In the genomic region with DNA sequence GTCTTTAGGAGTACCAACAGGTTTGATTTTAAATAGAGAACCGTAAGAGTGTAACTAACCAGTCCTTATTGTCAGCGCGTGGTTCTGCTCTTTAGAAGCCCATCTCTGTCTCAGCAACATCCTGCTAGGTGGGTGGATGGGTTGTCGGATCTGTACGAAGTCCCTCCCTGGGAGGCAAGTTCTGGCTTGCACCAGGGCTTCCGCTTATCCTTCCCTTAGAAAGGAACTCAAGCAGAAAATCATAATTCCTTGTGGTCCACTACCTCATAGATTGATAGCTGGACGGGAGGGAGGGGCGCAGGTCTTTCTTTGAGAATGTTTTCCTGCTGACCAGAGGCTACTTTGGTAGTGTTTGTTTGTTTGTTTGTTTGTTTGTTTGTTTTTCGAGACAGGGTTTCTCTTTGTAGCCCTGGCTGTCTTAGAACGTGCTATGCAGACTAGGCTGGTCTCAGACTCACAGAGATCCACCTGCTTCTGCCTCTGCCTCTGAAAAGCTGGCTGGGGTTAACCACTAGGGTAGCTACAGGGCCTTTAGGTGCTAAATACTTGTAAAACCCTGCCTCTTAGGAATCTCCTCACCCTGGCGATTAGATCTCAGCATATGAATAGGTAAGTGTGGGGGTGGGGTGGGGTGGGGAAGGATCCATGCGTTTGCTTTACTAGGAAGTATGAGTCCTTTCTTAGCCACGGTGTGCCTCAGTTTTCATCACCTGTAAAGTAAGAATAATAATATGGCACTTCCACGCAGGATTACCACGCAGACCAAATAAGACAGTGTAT, we compare ENCODE assay signal across 23 mouse cellular contexts. TPM values are rescaled to one million over a fixed set of nuclear protein-coding genes. Genes with fewer than 3 reads are reported as not detected.
"Had no signal": no experiment of that assay in that cellular context is flagged by ENCODE, and none has a peak within 500 bp of the region (broad histone marks: within the 10 kb centered on the region; RNA-seq: fewer than 3 reads in every experiment).

No protein-coding gene starts in this region.

- H3K36me3 ChIP-seq: kidney, embryonic 15.5 days; limb, embryonic 12.5 days; limb, embryonic 15.5 days; stomach, embryonic 15.5 days had no signal

- H3K4me3 ChIP-seq: kidney, embryonic 15.5 days; limb, embryonic 12.5 days; limb, embryonic 15.5 days; stomach, embryonic 15.5 days had no signal

- H3K9ac ChIP-seq: kidney, embryonic 15.5 days; limb, embryonic 12.5 days; limb, embryonic 15.5 days; liver, embryonic 14.5 days; liver, postnatal 0 days; lung, embryonic 14.5 days; stomach, embryonic 15.5 days had no signal

- ATAC-seq: liver, postnatal 0 days; lung, postnatal 0 days had no signal

- H3K9me3 ChIP-seq: kidney, embryonic 15.5 days; limb, embryonic 12.5 days; limb, embryonic 15.5 days; stomach, embryonic 15.5 days had no signal

- H3K4me2 ChIP-seq: kidney, embryonic 15.5 days; limb, embryonic 12.5 days; limb, embryonic 15.5 days; liver, embryonic 11.5 days; lung, embryonic 14.5 days; midbrain, embryonic 11.5 days; stomach, embryonic 15.5 days had no signal

- DNase-seq: kidney, adult 8-10 months; kidney, postnatal 10 days; kidney, postnatal 4 days; left cerebral cortex, postnatal 4 days; liver, postnatal 0 days; lung, embryonic 14.5 days; lung, postnatal 4 days; midbrain, embryonic 14.5 days; right cerebral cortex, postnatal 25 days; spleen, adult 18-20 months; thymus, adult 18-20 months; thymus, postnatal 36 days had no signal

- H3K27ac ChIP-seq: kidney, embryonic 15.5 days; limb, embryonic 12.5 days; limb, embryonic 15.5 days; liver, embryonic 14.5 days; stomach, embryonic 15.5 days had no signal

RNA-seq across cellular contexts. Expression of a gene that starts 29.9 kb away (rescaled TPM):
- polyA plus RNA-seq: limb, embryonic 12.5 days; liver, embryonic 11.5 days; lung, embryonic 14.5 days; midbrain, embryonic 11.5 days; midbrain, embryonic 14.5 days; midbrain, postnatal 0 days; neural tube, embryonic 11.5 days; neural tube, embryonic 14.5 days had no signal
